Mouse (Mus musculus) megakaryocyte, embryonic 14.5 days (primary cell): ENCODE measurements around the gene Mllt11.

Source experiments
- FLI1 ChIP-seq: IDR thresholded peaks from 2 replicates; pipeline ENCODE4 v1.6.1; 2012; ENCODE audit warnings: low read length, inconsistent platforms, mixed read lengths
- GATA1 ChIP-seq: IDR thresholded peaks from 3 replicates; pipeline ENCODE4 v1.6.1; 2012; ENCODE audit warnings: mixed read lengths, low read length, inconsistent platforms, borderline replicate concordance

GRCm38 (mm10) chr3:95169996-95170395 lies 62.0 kb downstream of the Mllt11 start:
- TF ChIP-seq GATA1 (no peak), FLI1 (no peak)
